Mouse (Mus musculus): Measurements from ENCODE around the gene Clba1. TPM values are rescaled to one million over a fixed set of nuclear protein-coding genes. Genes with fewer than 3 reads are reported as not detected.

Gene Clba1
- polyA plus RNA-seq, 1 experiment from 2014 or later: 3.6 TPM

DNA sequence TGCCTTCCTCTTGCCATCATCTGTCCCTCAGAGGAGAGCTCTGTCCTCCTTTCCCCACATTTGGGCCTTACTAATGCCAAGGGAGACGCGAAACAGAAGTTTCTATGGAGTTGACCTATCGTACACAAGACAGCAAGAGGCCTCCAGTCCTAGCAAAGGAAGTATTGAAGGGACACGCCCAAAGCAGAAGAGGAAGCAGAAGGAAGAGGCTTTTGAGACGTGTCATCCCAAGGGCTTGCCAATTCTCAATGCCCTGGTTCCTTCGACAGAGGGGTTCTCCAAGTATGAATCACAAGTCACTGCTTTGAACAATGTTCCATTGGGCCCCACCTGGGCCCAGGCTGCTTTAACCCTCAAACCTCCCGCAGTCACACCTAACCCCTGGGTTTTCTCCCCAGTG lies 56.1 kb downstream of the Clba1 start:
- no peaks in the 10 kb centered on the region for H3K27me3 ChIP-seq (replicated peaks; ENCODE audit: control insufficient read depth, insufficient read depth, low read length)
- WGBS: 77% methylated on average over 7 of the region's 7 CpGs
- no peak overlapping the region for H3K27ac ChIP-seq (ENCODE audit: low read depth, low read length)
- H3K4me2 ChIP-seq (replicated peaks; ENCODE audit: low read depth): no peak overlapping the region
- H3K9me3 ChIP-seq (ENCODE audit: control insufficient read depth): no peaks in the 10 kb centered on the region
- TF ChIP-seq CTCF (IDR thresholded peaks at IDR 0.05; ENCODE audit: low read depth): no peak
- H3K36me3 ChIP-seq (ENCODE audit: control insufficient read depth, insufficient read depth): no peaks in the 10 kb centered on the region
- no peak overlapping the region for H3K9ac ChIP-seq (ENCODE audit: low read depth, low read length)
- H3K4me3 ChIP-seq (ENCODE audit: low read depth, low read length): no peak overlapping the region
- ATAC-seq: no peak
- no peaks in the 10 kb centered on the region for H3K4me1 ChIP-seq (replicated peaks; ENCODE audit: control insufficient read depth, insufficient read depth, low read length)

Other genes with a start within 250 kb of the Clba1 start
- gene Inf2, start 220.2 kb upstream of the Clba1 start, polyA plus RNA-seq (2015; fragmentation: Nextera tagmentation; extraction: Ambion mirVana): 0.70 and 1.1 TPM in 2 replicates
- 0.57 and 0.67 TPM in 2 replicates for gene Adssl1, start 188.9 kb upstream of the Clba1 start, polyA plus RNA-seq (2015; fragmentation: Nextera tagmentation; extraction: Ambion mirVana)
- gene Siva1, start 164.3 kb upstream of the Clba1 start, polyA plus RNA-seq (2015; fragmentation: Nextera tagmentation; extraction: Ambion mirVana): 52.6 and 54.5 TPM in 2 replicates
- 121 and 125 TPM in 2 replicates for gene Akt1, start 134.1 kb upstream of the Clba1 start, polyA plus RNA-seq (2015; fragmentation: Nextera tagmentation; extraction: Ambion mirVana)
- 8.1 and 8.3 TPM in 2 replicates for gene Zbtb42, start 130.1 kb upstream of the Clba1 start, polyA plus RNA-seq (2015; fragmentation: Nextera tagmentation; extraction: Ambion mirVana)
- gene Cep170b, start 88.5 kb upstream of the Clba1 start, polyA plus RNA-seq (2015; fragmentation: Nextera tagmentation; extraction: Ambion mirVana): 12.7 and 13.4 TPM in 2 replicates
- gene Pld4, start 48.3 kb upstream of the Clba1 start, polyA plus RNA-seq (2015; fragmentation: Nextera tagmentation; extraction: Ambion mirVana): 6.7 and 6.9 TPM in 2 replicates
- 1.6 TPM in 2 replicates for gene Ahnak2, start 6.3 kb upstream of the Clba1 start, polyA plus RNA-seq (2015; fragmentation: Nextera tagmentation; extraction: Ambion mirVana)
- 22.6 and 24.1 TPM in 2 replicates for gene Cdca4, start 20.5 kb downstream of the Clba1 start, polyA plus RNA-seq (2015; fragmentation: Nextera tagmentation; extraction: Ambion mirVana)
- gene Gpr132, start 59.3 kb downstream of the Clba1 start, polyA plus RNA-seq (2015; fragmentation: Nextera tagmentation; extraction: Ambion mirVana): 0.25 and 0.30 TPM in 2 replicates
- gene Jag2, start 120.8 kb downstream of the Clba1 start, polyA plus RNA-seq (2015; fragmentation: Nextera tagmentation; extraction: Ambion mirVana): 1.4 and 1.6 TPM in 2 replicates
- 90.6 and 92.1 TPM in 2 replicates for gene Nudt14, start 133.2 kb downstream of the Clba1 start, polyA plus RNA-seq (2015; fragmentation: Nextera tagmentation; extraction: Ambion mirVana)
- 13.1 and 13.3 TPM in 2 replicates for gene Btbd6, start 167.5 kb downstream of the Clba1 start, polyA plus RNA-seq (2015; fragmentation: Nextera tagmentation; extraction: Ambion mirVana)
- 17.9 and 21.3 TPM in 2 replicates for gene Brf1, start 191.8 kb downstream of the Clba1 start, polyA plus RNA-seq (2015; fragmentation: Nextera tagmentation; extraction: Ambion mirVana)
- 5.1 and 5.2 TPM in 2 replicates for gene Pacs2, start 205.6 kb downstream of the Clba1 start, polyA plus RNA-seq (2015; fragmentation: Nextera tagmentation; extraction: Ambion mirVana)

All from intestine, postnatal 0 days (tissue).